Mouse (Mus musculus): ENCODE results near the gene Snrk.

The Snrk gene

DNA sequence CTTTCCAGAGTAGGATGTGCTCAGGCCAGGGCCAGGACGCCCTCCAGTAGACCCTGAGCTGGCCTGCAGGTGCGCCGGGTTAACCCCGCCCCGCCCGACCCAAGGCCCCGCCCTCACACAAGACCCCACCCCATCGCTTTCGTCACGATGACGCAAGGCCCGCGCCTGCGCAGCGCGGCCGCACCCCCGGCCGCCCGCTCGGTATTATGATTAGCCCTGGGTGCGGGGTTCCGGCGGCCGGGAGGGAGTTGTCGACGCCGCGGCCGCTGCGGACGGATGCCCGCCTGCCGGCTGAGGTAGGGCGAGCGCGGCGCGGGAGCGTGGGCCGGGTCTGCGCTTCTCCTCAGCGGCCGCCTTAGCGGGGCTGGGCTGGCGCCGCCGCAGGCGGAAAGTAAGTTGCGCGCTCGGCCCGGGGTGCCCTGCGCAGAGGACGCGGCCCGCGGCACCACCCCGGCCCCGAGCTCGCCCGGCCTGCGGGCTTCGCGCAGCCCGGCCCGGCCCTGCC, at the start of gene Snrk:
Gene Snrk, plus strand, starts transcription at position 155 of the 505 bp plus-strand sequence.
- DNase-seq = peak; percentile 90

DNA sequence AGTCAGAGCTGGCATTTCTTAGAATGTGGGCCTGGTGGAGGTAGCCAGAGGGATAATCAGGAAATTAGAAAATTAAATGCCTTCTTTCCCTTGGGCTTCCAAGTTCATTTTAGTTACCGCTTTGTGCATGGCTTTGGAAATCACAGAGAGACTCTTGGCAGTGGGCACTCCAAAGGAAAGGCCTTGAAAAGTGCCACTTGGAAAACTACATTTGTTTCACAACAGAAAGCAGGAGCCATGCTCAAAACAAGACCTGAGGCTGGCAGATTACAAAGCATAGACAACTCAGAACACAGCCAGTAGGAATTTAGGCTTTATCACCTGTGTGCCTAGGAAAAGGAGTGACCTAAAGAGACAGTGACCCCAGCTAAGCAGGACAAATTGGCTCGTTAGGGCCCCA, 49.4 kb upstream of the Snrk start:
- DNase-seq = no peak

DNA sequence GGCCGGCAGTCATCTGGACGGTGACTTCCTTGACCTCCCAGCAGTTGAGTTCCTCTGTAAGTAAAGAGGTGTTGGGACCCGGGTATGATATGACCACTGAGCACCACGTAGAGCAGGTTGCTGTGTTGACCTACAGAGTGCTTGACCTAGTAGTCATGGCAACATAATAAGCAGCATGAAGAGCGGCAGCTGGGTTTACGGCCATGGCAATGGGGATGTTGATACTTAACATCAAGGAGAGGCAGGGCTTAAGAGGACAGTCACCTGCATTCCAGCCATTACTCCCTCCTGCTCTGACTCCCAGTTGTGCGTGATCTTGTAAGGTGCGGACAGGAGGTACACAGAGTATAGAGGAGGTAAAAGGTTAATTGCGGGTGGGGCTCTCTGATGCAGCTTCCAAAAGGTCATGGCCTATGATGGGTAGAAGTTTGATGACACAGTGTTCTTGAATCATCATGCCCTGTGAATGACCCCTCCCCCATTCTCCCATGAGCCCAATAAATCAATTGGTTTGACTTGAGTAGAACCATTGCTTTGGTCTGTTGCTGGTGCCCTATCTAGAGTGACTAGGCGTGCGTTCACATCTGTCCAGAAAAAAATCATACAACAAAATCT, 47.4 kb upstream of the Snrk start:
- no peak for DNase-seq

DNA sequence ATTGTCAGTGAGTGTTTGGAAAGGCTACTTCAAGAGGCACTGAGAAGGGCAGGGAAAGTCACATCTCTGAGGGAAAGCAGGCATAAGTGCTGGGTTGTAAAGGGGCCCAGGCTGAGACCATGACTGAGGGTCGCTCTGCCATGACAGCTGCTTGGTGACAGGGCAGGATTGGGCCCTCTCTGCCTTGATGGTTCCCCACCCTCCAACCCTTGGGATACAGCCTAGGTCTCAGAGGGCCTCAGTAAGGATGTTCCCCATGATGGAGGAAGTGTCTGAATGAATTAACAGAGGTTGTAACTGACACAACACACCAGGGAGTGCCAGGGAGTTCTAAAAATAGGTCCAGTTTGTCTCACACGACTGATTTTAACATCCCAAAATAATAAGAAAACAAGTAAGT, 43.1 kb upstream of the Snrk start:
- DNase-seq = no peak

DNA sequence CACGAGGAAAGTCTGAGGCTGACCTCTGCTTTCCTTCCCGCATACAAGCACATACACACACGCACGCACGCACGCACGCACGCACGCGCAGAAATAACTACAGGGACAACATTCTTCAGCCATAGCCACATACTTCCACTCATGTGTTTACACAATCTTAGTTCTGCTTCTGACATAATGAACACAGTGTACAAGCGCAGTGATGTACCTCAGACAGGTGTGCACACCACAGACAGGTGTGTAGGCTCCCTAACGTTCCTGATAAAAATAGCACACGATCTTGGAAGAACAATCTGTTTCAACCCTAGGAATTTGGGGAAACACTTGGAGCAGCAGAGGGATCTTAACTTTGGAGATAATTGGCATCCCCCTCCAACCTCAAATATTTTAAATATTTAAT, 42.5 kb upstream of the Snrk start:
- no peak for DNase-seq

DNA sequence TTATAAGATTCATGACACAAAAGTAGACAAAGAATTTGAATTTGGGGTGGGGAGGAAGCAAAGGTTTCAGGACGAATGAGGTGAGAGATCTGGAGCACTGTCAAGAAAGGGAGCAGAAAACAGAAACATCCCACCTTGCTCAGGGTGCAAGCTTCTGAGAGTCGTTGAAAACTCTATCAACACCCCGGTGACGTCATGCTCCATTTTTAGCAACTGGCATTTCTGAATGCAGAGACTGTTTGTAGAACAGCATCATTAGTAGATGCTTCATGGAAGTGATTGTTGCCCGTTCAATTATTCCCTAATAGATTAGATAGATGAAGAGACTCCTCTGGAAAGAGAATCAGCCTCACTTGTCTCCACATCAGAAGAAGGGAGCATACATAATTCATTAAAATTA, 38.6 kb upstream of the Snrk start:
- DNase-seq = no peak

DNA sequence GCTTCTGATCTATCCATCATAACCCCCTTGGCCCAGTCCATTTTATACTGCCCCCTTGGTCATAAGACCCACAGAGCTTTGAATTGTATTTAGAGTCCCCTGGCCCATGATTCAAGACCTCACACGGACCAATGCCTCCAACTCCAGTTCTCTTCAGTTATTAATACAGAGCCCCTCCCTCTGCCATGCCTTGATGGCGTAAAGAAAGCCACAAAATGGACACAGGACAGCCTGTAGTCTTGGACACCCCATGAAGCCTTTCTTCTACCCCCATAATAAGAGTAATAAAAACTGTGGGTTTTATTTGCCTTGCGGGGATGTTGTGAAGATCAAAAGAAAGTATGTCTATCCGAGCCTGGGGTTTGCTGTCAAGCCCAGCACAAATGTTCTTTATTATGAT, 33.4 kb upstream of the Snrk start:
- DNase-seq = no peak

DNA sequence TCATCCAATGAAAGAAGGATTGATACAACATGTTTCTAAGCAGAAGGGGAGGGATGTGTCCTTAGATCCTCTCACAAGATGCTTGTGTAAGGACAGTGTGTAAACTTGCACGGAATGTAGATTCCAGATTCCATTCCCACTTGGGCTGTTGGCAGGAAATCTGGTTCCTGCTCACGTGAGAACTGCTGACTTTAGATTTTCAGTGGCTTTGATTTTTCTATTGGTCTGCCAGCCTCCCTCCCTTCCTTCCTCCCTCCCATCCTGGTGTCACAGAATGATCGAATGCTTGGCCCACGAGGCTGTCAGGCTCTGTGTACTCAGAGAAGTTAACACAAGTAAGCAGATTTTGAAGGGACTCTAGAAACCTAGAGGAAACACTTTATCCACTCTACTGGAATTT, 32.9 kb upstream of the Snrk start:
- DNase-seq = no peak

DNA sequence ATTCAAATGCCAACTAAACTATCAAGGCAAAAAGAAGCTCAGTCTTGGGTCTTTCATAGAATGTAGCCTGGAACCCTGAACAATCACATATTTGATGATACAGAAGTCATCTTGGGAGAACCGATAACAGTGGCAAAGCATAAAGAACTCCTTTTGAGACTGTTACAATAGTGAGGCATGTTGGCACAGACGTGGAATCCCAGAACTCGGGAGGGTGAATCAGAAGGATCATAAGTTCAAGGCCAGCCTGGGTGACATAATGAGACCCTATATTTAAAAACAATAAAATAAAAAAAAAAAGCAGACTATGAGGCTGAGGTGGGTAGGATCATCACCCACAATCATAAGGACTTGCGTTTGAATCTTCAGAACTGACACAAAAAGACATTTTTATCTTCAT, 32.4 kb upstream of the Snrk start:
- no peak for DNase-seq

DNA sequence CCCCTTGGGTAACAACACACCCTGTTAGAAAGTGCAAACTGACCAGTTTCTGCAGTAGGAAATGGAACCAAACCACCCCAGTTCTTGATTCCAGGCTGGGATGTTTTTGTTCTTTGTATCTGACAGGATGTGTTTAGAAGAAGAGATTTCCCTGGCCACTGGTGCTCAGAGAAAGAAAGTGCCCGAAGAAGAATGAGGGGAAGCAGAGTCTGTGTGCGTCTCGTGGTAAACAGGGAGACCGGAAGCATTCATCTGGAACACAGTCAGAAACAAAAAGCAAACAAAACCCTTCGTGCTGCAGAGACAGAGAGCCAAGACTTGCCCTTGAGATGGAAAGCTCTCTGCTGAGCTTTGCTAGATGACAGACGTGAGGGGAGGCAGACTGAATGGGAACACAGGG, 32.0 kb upstream of the Snrk start:
- DNase-seq = no peak

DNA sequence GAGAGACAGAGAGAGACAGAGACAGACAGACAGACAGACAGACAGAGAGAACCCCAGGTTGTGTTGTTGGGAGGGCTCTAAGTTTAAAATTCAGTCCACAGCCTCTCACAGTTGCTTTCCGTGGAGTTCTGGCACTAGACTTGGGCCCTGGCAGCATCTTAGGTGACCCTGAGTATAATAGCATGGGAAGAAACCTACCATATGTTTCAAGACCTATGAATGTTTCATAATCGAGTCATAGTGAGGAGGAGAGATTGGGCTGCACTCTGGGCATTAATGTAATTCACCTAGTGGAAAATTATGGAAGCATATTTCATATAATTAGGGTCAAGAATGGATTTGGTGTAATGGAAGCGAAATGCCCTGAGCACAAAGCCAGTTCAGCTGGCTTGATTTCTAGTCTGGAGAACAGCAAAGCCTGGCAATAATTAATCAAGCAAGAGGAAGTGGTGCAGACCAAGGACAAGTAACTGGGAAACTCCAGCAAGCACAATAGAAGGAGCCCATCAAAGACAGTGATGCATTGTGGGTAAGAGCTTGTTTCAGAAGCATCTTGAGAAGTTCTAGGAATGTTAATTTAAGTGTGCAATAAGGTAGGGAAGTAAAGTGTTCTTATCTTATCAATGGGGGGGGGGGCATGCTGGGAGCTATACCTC, 31.4 kb upstream of the Snrk start:
- no peak for DNase-seq

DNA sequence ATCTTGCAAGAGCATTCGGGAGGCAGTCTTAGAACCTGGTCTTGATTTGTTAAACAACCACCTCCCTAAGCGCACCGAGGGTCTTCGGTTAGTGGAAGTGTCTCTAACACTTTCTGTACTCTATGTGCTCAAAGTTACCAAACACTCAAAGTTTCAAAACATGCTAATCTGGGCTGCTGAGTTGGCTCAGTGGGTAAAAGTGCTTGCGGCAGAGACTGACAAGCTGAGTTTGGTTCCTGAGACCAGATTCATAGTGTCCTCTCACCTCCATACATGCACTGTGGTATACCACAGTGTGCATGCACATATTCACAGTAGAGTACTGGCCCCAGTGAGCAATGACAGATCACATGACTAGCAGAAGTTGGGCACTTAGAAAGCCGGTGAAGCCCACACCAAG, 30.0 kb upstream of the Snrk start:
- no peak for DNase-seq

DNA sequence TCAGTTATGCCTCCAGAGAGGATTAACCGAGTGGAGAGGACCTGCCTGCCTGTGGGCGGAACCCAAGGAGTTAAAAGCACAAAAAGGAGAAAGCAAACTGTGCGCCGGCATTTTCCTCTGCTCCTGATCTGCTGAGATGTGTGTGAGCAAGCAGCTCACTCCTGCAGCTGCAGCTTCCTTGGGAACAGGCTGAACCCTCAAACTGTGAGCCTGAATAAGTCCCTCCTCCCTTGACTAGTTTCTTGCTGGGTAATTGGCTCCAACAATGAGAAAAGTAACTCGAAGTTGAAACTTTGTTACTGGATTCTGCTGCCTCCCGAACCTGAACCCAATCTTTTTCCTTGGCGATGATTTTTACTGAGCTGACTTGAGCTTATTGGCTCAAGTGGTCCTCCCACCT, 25.9 kb upstream of the Snrk start:
- DNase-seq = no peak

DNA sequence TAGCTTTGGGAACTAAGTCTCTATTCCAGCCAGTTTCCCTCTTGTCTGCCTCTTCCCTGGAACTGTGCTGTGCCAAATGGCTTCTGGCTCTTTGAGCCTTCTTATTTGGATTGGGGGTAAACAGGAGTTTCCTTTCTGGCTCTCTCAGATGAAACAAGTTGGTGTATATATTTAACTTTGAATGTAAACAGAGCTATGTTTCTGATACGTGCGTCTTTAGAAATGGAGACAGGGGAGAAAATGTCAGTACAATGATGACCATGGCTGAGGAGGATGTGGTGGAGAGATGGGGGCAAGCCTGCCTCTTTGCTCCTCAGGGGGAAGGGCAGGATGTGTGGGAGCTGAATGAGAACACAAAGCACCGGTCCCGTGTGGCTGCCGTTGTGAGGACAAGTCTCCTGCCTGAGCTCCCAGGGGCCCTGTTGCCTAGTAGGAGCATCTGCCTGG, 25.3 kb upstream of the Snrk start:
- peak; percentile 27 for DNase-seq

DNA sequence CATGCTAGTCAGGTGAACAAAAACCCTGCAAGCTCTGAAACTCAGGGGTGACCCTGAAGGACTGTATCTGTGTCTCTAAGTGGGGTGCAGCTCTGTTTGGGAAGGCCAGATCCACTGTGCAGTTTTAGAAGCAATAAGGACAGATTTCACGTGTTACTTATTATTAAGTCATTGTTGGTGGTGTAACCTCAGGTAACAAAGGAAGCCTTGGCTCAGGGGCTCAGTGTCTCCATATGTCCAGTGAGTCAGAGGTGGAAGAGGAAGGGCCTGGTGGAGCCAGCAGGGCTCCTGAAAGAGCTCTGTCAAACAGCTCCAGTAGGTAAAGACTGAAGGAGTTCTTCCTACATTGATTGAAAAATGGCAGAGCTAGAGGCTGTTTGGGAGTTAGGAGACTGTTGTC, 22.9 kb upstream of the Snrk start:
- no peak for DNase-seq

DNA sequence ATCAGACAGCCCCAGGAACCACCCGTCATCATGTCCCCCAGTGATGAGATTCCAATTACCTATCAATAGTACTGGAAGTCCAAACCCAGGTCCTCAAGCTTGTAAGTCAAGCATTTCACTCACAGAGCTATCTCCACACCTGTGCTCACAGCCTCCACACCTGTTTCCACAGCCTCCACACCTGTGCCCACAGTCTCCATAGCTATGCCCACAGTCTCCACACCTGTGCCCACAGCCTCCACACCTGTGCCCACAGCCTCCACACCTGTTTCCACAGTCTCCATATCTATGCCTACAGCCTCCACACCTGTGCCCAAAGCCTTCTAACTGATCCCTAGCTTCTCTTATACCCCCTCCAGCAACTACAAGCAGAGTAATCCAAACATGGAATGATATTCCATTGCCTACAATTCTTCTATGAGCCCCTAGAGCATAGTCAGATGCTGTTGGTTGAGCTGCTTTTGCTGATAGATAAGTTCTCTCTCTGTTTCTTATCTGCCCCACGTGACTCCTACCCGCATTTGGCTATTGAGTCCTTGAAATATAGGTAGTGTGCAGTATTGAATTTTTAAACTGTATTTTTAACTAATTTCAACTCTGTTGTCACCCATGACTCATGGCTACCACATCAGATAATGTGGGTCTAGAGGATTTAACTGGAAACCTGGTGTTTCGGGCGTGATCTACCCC, 20.1 kb upstream of the Snrk start:
- DNase-seq = no peak

DNA sequence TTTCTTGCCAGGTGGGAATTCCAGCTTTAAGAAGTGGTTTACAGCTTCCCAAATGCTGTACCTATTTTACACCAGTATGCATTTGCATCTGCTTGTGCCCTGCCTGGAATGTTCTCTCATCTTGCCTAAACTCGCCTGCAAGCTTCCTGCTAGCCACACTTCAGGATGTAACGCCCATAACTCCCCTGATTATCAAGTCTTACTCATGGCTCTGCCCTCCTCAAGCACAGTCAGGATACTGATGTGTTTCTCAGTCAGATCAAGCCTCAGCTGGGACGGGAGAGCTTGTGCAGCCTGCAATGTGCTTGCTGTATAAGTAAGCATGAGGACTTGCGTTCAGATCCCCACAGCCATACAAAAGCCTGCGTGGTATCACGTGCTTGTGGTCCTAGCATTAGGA, 19.5 kb upstream of the Snrk start:
- DNase-seq = no peak

DNA sequence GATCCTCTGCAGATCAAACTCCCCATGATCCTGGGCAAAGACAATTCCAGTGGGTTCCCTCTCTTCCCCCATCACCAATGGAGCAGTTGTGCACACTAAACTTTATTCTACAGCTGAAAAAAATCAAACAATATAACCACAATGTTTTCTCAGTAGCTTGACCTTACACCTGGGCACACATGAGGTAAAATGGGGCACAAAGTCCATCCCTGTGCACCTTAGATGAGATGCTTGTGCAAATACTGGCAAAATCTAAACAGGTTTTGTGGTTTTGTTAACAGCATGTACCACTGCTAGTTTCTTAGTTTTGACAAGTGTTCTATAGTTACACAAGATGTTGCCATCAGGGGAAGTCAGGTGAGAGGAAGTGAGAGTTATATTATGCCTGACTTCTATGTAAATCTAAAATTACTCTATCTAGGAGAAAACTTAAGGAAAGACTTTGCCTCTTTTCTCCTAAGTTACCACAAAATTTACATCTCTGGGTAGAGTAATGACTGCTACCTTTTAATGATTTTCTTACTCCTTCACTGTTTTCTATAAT, 16.4 kb upstream of the Snrk start:
- no peak for DNase-seq

DNA sequence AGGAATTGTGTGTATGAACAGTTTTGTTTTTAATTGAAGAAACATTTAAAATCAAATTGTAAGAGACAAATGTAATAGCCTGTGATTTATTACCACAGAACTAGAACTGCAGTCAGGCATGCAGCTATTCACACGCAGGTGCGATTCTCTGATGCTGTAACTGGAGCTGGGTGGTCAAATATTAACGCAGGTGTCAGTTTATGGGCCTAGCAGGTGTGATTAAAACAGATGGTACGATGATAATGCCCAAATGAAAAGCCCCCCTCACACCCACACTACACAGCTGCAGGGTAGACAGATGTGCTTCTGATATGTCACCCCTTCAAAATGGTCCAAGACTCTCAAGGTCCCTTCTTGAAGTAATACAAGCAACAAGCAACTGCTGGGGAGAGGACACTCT, 15.9 kb upstream of the Snrk start:
- DNase-seq = no peak

DNA sequence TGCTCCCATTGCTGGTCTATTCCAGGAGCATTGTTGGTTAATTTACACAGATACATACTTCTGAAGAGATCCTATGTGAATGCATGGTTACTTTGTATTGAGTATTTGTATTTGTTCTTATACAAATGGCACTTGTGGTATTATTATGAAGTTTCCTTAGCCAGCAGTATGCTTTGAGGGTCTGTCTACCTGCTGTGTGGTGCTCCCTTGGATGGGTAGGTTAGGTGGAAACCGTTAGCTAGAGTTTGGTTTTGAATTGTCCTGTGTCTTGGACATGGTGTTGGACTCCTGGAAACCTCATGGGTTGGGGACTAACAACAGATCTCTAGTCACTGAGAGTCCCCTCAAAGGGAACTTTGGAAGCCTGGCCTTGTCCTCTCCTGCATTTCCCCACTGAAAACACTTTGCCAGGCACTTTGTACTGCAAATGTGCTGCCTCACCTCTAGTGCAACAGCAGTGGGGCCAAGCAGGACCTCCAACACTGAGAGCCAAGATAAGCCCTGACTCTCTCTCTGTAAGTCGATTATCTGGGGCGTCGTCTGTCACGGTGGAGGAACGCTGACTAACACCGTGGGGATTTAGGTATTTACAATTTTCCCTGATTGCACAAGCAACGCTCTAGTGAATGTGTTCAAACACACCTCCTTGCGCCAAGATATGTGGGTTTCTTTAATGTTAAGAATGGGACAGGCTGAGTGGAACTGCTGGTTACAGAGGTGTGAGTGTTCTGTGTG, 13.3 kb upstream of the Snrk start:
- no peak for DNase-seq

DNA sequence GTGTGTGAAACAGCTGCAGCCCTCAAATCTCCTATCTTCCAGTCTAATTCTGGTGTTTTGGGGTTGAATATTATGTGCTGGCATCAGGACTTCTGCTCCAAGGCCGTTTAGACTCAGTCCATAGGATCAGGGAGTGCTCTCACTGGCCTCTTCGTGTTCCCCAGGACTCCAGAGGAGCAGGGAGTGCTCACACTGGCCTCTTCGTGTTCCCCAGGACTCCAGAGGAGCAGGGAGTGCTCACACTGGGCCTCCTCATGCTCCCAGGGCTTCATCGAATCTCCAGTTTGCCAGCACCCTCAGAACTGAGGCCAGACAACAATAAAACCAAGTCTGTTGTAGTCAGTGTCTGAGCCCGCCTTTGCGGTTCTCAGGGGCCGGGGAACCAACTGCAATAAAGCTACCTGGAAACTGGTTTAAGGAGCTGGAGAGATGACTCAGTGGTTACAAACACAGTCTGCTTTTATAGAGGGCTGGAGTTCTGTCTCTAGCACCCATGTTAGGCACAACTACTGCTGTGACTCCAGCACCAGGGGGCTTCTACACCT, 12.7 kb upstream of the Snrk start:
- no peak for DNase-seq

DNA sequence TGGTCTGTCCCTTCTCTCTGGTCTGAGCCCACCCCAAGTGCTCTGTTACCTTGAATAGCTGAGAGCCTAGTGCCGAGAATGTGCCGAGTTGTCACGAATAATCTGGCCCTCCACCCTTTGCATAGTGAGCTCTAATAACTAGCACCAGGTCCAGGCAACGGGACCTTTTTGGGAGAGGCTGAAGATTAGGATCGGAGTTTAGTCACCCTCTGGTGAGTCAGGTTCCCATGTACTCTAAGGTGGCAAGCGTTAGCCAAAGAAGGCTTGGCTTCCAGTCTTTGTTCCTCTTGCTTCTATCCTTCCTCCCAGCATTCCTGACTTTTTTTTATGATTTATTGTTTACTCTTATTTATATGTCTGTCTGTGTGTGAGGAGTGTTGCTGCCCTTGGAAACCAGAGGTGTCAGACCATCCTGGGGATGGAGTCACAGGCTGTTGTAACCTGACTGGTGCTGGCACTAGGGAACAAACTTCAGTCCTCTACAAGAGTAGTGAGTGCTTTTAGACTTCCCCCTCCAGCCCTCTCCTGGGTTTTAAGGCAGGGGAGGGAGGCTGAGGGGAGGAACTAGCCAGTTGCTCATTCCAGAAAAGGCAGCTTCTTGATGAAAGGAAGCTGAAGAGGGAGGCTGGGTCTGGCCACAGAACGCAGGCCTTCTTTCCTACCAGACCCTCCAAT, 9.2 kb upstream of the Snrk start:
- no peak for DNase-seq

Data from thymus, postnatal 4 days (tissue).